Mouse (Mus musculus) heart, embryonic 12.5 days (tissue): ENCODE results near the gene Gm12800. TPM values are rescaled to one million over a fixed set of nuclear protein-coding genes. Genes with fewer than 3 reads are reported as not detected.
"Not testable (repeated sequence)": the region's sequence is repeated elsewhere in the genome, so short reads cannot be mapped to it uniquely, and the experiment has no call there.

ENCODE experiments used
- ATAC-seq: fragments of 200-750 bp; cut with Nextera tagmentation; 2 replicates; pipeline ENCODE4 v1.8.0; 2017; ENCODE audit warnings: moderate TSS enrichment, moderate library complexity; ENCODE audit not compliant: insufficient number of reproducible peaks, low FRiP score
- H3K27ac ChIP-seq: fragments of 300-500 bp; sonication (generic); 2 replicates; pipeline ENCODE4 v1.5.1; 2016; ENCODE audit warnings: mild to moderate bottlenecking, moderate library complexity; ENCODE audit not compliant: poor library complexity, severe bottlenecking
- H3K27me3 ChIP-seq: fragments of 300-500 bp; sonication (generic); replicated peaks from 2 replicates; pipeline ENCODE4 v1.6.1; 2016; ENCODE audit warnings: mild to moderate bottlenecking, moderate library complexity
- H3K36me3 ChIP-seq: fragments of 300-500 bp; sonication (generic); 2 replicates; pipeline ENCODE4 v1.6.1; 2016; ENCODE audit warnings: mild to moderate bottlenecking, moderate library complexity
- H3K4me1 ChIP-seq: fragments of 300-500 bp; sonication (generic); replicated peaks from 2 replicates; pipeline ENCODE4 v1.6.1; 2016; ENCODE audit warnings: mild to moderate bottlenecking
- H3K4me2 ChIP-seq: fragments of 300-500 bp; sonication (generic); 2 replicates; pipeline ENCODE4 v1.6.1; 2016; ENCODE audit warnings: mild to moderate bottlenecking, moderate library complexity
- H3K4me3 ChIP-seq: fragments of 300-500 bp; sonication (generic); 2 replicates; pipeline ENCODE4 v1.5.1; 2016; ENCODE audit warnings: mild to moderate bottlenecking
- H3K9ac ChIP-seq: fragments of 300-500 bp; sonication (generic); 2 replicates; pipeline ENCODE4 v1.6.1; 2016; ENCODE audit warnings: mild to moderate bottlenecking, moderate library complexity
- H3K9me3 ChIP-seq: fragments of 300-500 bp; sonication (generic); replicated peaks from 2 replicates; pipeline ENCODE4 v1.6.1; 2016; ENCODE audit warnings: mild to moderate bottlenecking, moderate library complexity
- WGBS: fragments of 180-500 bp; shearing (Covaris S2); methylation state at CpG from one replicate; pipeline ENCODE4 v1.1.7; 2016; 5-methylcytosine and 5-hydroxymethylcytosine counted together
- polyA plus RNA-seq: library from polyadenylated mRNA; unstranded; fragments of >200 nt; fragmentation: Nextera tagmentation; extraction: Ambion mirVana; gene quantifications from 2 replicates; pipeline ENCODE4 v1.2.1, GENCODE M21; 2016

The Gm12800 gene
- not detected in 2 replicates for polyA plus RNA-seq

GRCm38 (mm10) chr4:101908821-101909220 lies at the start of gene Gm12800:
Gene Gm12800 (plus strand): TSS chr4:101909121.
- not testable (repeated sequence) for H3K9ac ChIP-seq, H3K27ac ChIP-seq, H3K4me1 ChIP-seq, ATAC-seq, H3K36me3 ChIP-seq, H3K9me3 ChIP-seq, H3K27me3 ChIP-seq, H3K4me3 ChIP-seq, H3K4me2 ChIP-seq
- 73% methylated on average over 2 of the region's 2 CpGs for WGBS

GRCm38 (mm10) chr4:101860873-101861272 lies 48.0 kb upstream of the Gm12800 start:
- Histone ChIP-seq H3K9ac (no peak overlapping the region), H3K27me3 (no peaks in the 10 kb centered on the region), H3K4me2 (no peak overlapping the region), H3K4me3 (no peak overlapping the region), H3K4me1 (no peaks in the 10 kb centered on the region), H3K9me3 (no peaks in the 10 kb centered on the region), H3K36me3 (no peaks in the 10 kb centered on the region), H3K27ac (no peak overlapping the region)
- 40% methylated on average over 6 of the region's 6 CpGs for WGBS
- no peak for ATAC-seq

- Histone ChIP-seq H3K36me3 (no peaks in the 10 kb centered on the region), H3K27me3 (no peaks in the 10 kb centered on the region), H3K9me3 (no peaks in the 10 kb centered on the region), H3K4me3 (no peak overlapping the region), H3K4me1 (no peaks in the 10 kb centered on the region), H3K9ac (no peak overlapping the region), H3K4me2 (no peak overlapping the region), H3K27ac (no peak overlapping the region)
- ATAC-seq: no peak
- WGBS: 82% methylated on average over 6 of the region's 6 CpGs
These were observed 46.6 kb upstream of the Gm12800 start for GRCm38 (mm10) chr4:101862289-101862688.

- 76% methylated on average over 2 of the region's 2 CpGs for WGBS
- not testable (repeated sequence) for H3K36me3 ChIP-seq, ATAC-seq, H3K9me3 ChIP-seq, H3K9ac ChIP-seq, H3K27ac ChIP-seq, H3K27me3 ChIP-seq, H3K4me1 ChIP-seq, H3K4me2 ChIP-seq, H3K4me3 ChIP-seq
These were observed 36.9 kb upstream of the Gm12800 start for GRCm38 (mm10) chr4:101872031-101872430.

- not testable (repeated sequence) for H3K4me2 ChIP-seq, H3K9ac ChIP-seq, H3K9me3 ChIP-seq, H3K4me3 ChIP-seq, H3K27me3 ChIP-seq, H3K4me1 ChIP-seq, H3K27ac ChIP-seq, H3K36me3 ChIP-seq, ATAC-seq
- WGBS: 78% methylated on average over 15 of the region's 15 CpGs
These were observed 33.2 kb upstream of the Gm12800 start for GRCm38 (mm10) chr4:101875687-101876086.

- no peaks in the 10 kb centered on the region for H3K4me1 ChIP-seq
- ATAC-seq: no peak
- H3K36me3 ChIP-seq: no peaks in the 10 kb centered on the region
- no peak overlapping the region for H3K4me3 ChIP-seq
- no peaks in the 10 kb centered on the region for H3K27me3 ChIP-seq
- 27% methylated on average over 3 of the region's 3 CpGs for WGBS
- H3K9me3 ChIP-seq: 0 out of 2 replicates have a peak, but pooled peaks cover 1% of the 10 kb centered on the region
- H3K4me2 ChIP-seq: no peak overlapping the region
- H3K9ac ChIP-seq: no peak overlapping the region
- H3K27ac ChIP-seq: no peak overlapping the region
These were observed 25.3 kb upstream of the Gm12800 start for GRCm38 (mm10) chr4:101883641-101884040.

GRCm38 (mm10) chr4:101889377-101889776 lies 19.5 kb upstream of the Gm12800 start:
- Histone ChIP-seq H3K4me2 (no peak overlapping the region), H3K4me1 (no peaks in the 10 kb centered on the region), H3K9ac (no peak overlapping the region), H3K27ac (no peak overlapping the region), H3K4me3 (no peak overlapping the region), H3K36me3 (no peaks in the 10 kb centered on the region), H3K27me3 (no peaks in the 10 kb centered on the region), H3K9me3 (peaks cover 4% of the 10 kb centered on the region; the same call in 1 of the 2 replicates)
- ATAC-seq: no peak

- Histone ChIP-seq H3K27ac (no peak within 1 kb of the TSS), H3K27me3 (no peaks in the 10 kb centered on the region), H3K9me3 (peaks cover under 1% of the 10 kb centered on the region; the same call in 1 of the 2 replicates), H3K36me3 (no peaks in the 10 kb centered on the region), H3K9ac (no peak within 1 kb of the TSS), H3K4me2 (no peak within 1 kb of the TSS), H3K4me3 (no peak within 1 kb of the TSS), H3K4me1 (no peaks in the 10 kb centered on the region)
- no peak for ATAC-seq
- WGBS: 69% methylated on average over 7 of the region's 7 CpGs
These were observed 15.1 kb upstream of the Gm12800 start, which contains the start of gene C130073F10Rik for GRCm38 (mm10) chr4:101893656-101894420. Gene C130073F10Rik (minus strand): TSS chr4:101893789.

GRCm38 (mm10) chr4:101940107-101940506 lies 31.2 kb downstream of the Gm12800 start, which contains the start of gene Gm12794:
Gene Gm12794 (plus strand): TSS chr4:101940407.
- not testable (repeated sequence) for H3K9me3 ChIP-seq, H3K27me3 ChIP-seq, H3K4me3 ChIP-seq, H3K4me1 ChIP-seq, H3K36me3 ChIP-seq, H3K4me2 ChIP-seq, ATAC-seq, H3K27ac ChIP-seq, H3K9ac ChIP-seq
- 57% methylated on average over 2 of the region's 2 CpGs for WGBS

Other genes starting within 250 kb of the Gm12800 start
- 0.86 and 1.3 TPM in 2 replicates for gene Lepr, start 191.7 kb upstream of the Gm12800 start, polyA plus RNA-seq
- gene B020004J07Rik, start 65.1 kb upstream of the Gm12800 start, polyA plus RNA-seq: not detected in 2 replicates
- not detected in 2 replicates for gene C130073F10Rik, start 15.3 kb upstream of the Gm12800 start, polyA plus RNA-seq
- gene Gm12794, start 31.3 kb downstream of the Gm12800 start, polyA plus RNA-seq: not detected in 2 replicates
- not detected in 2 replicates for gene Gm12790, start 71.9 kb downstream of the Gm12800 start, polyA plus RNA-seq
- not detected in 2 replicates for gene Gm12789, start 77.5 kb downstream of the Gm12800 start, polyA plus RNA-seq
- gene Pde4b, start 178.4 kb downstream of the Gm12800 start, polyA plus RNA-seq: 22.5 and 24.1 TPM in 2 replicates